Mouse (Mus musculus) cerebellum, adult 9-11 months (tissue): ENCODE data around the gene Olr1.
"Not testable (repeated sequence)": the region's sequence is repeated elsewhere in the genome, so short reads cannot be mapped to it uniquely, and the experiment has no call there.

ENCODE experiments used
- DNase-seq: peaks from one replicate; pipeline ENCODE4 v3.0.0; 2022

Gene Olr1

DNA sequence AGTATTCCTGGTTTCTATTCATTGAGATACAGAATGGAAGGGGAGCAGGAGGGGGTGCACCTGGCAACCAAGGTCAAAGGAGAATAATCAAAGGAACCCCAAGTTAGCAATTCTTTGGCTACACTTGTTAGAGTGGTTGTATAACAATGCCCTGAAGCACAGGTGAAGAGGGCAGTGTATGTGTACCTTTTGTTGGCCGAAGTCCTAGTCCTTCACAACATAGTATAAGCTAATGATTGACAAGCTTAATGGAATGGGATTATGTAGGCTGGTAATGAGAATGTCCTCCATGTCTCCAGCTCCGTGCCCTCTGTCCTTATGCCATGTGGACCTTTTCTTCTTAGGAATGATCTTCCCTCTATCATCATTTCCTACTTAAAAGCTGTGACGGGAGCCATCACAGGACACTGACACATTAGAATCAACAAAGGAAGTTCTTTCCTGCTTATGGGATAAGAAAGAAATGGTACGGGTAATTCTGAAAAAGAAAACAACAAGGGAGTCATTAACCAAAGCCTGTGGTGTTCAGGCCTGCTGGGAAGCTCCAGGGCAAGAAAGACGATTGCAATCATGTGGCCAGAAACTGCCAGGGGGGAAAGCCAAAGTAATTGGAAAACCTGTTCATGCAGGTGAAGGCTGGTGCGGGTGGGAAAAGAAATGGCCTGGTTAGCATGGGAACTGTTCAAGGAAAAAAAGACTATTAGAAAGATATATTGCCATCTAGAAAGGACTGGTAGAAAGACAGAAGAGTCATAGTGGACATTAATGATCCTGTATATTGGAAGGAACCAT, 3.4 kb upstream of the Olr1 start:
- DNase-seq = no peak

DNA sequence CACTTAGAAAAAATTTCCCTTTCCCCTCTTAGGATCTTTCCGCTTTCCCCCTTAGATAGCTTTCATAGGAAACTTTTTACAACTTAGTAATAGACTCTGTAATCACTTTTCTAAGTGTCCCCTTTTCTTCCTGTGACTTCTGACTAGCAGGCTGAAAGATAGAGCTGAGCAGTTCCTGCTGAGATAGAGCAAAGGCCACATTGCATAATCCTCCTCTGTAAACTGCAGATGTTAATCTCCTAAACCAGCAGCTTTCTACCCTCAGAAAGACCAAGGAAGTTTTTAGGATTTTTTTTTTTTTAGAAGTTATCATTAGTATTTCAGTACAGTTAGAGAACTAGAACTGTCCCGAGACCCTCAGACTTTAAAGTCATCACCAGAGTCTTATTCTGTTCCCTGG, 3.5 kb downstream of the Olr1 start:
- DNase-seq = no peak

DNA sequence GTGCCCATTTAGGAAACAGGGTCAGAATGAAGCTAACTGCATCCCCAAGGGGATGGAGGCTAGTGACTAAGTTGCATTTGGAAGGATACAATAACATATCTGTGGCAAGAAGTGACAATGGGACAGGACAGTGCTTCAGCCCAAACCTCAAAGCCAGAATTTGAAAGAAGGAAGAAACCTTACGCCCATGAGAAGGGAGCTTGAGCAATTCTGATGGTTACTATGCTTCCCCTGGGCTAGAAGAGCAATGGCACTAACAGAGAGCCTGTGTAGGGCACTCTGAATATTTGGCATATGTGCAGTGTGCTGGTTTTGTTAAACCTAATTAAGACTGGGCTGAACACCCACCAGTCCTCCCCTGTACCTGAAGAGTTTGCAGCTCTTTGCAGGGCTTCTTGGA, 7.4 kb downstream of the Olr1 start:
- DNase-seq = not testable (repeated sequence)

DNA sequence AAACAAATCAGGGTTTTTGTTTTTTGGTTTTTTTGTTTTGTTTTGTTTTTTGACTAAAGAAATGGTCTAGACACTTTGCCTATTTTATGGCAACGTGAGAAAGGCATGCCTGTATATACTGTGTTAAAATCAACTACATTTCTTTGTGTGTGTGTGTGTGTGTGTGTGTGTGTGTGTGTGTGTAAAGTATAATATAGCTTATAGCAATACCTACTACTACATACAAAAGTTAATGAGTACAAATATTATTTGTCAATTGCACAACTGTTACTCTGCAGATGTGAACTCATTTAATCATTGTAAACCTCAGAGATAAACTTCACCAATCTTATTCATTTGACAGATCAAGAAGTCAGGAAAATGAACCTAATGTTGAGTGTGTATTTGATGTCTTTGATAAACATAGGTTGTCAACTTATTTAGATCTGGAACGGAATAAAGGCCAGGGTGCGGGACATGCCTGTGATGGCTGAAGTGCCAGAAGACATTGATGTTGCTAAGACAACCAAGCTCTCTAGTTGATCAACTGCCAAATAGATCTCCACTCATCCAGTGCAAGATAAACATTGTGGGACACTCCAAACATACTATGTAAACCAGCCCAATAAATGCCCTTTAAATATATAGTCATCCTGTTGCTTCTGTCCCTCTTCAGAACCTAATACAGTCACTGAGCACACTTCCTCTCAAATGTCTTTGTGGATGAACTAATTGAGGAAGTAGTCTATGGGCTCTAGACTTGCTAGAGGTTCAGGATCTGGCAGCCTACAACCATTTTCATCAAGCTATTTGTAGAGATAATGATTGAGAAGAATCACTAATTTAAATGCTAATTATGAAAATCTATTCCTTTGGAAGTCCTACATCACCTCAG, 9.4 kb downstream of the Olr1 start:
- DNase-seq = no peak

DNA sequence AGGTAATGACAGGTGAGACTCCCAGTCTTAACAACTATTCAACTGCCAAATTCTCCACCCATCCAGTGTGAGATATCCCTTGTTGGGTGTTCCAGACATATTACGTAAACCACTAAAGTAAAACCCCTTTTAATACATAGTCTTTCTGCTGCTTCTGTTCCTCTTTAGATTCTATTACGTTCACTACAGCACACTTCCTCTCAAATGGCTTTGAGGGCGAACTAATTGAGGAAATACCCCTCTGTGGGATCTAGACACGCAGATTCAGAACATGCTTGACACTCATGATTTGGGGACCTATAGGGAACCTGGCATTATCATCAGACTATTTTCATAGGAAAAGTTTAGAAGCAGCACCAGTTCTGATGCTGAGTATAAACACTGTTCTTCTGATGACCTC, 12.0 kb downstream of the Olr1 start:
- no peak for DNase-seq

DNA sequence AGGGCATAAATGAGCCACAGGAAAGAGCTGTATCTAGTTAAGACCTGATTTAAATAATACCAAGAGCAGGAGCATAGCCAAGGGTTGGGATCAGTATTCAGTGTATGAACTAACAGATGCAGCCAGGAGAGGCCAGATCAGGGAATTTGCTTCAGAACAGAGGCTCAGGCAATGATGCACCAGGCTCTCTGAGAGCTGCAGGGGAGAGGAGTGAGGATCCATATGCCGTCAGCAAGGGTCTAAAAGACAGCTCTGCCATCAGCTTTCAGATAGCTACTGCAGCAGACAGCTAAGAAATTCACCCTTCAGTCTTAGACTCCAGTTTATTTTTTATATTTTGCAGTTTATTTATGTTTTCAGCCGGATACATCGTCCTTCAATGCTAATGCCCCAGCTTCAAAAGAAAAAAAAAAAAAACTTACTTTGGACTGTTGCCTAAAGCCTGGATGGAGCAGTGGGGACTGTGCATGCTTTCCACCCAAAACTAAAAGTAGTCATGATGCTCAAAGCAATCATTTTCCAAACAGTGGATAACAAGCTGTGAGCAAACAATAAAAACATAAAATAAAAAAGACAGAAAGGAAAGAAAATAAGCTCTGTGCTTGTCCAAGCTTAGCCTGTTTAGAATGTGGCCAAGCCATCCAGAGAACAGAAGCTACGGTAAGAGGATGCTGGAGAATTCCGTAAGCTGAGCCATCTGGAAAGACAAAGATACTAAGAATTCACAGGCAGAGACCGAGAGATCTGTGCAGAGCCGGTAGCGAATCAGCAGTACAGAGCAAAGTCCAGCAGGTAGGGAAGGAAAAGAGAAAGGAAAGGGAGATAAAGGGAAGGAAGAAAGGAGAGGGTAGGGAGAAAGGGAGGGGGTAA, 26.6 kb downstream of the Olr1 start:
- DNase-seq = no peak

DNA sequence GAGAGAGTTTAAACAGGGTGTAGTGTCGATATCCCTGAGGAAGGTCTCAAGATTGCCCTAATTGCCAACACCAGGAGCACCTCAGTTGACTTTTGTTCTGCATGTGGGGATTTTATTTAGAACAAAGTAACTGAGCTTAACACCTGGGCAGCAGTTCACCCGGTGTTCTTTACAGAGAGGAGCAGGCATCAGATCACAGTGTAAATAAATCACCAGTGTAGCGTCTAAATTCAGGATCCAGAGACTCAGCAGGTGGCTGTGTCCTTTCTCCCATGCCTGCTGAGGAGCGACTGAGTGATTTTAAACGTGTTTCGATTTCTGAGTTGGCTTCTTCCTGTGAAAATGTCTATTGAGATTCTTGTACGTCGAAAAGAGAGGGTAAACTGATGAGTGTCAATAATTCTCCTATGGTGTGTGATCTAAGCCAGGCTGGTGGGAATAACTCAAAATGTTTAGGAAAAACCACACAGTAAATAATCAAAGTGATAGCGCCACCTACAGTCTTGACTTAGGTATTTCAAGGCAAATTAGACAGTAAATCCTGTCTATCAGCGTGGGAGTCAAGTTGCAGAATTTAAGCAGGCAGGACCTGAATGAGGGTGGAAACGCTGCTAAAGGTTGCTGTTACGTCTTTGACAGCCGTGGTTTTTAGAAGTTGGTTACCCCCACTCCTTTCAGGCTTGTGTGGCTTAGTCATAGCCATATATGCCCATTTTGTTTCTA, 30.4 kb downstream of the Olr1 start:
- no peak for DNase-seq

DNA sequence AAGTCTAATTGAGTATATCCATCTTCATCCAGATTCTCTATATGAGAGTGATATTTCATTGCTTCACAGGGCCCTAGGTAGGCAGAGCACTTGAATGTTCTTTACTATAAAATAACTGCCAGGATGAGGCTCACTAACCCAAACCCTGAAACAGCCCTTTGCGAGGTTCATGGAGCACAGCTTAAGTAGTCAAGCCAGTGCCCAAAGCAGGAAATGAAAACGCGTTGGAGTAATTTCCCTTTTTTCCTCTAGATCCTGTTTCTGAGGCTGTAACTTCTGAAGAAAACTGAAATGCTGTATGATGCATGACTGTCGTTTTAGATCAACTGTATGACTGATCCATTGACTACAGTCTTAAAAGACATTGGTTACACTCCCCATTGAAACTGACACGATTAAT, 34.3 kb downstream of the Olr1 start:
- no peak for DNase-seq

DNA sequence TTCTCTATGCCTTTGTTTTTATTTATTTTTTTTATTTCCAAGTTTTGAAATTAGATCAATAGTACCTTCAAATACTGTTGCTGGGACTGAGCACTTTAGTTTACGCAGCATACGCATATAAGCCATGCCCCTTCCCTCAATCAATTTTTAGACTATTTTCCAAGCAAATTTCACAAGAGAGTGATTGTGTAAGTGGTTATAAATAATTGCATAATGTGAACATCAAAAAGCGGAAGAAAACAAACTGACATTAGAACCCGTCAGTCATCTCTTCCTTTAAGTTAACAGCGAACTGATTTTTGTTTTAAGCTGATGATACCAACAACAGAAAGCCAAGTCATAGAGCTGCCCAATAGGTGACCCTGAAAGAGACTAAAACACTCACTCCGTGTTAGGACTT, 35.6 kb downstream of the Olr1 start:
- no peak for DNase-seq

DNA sequence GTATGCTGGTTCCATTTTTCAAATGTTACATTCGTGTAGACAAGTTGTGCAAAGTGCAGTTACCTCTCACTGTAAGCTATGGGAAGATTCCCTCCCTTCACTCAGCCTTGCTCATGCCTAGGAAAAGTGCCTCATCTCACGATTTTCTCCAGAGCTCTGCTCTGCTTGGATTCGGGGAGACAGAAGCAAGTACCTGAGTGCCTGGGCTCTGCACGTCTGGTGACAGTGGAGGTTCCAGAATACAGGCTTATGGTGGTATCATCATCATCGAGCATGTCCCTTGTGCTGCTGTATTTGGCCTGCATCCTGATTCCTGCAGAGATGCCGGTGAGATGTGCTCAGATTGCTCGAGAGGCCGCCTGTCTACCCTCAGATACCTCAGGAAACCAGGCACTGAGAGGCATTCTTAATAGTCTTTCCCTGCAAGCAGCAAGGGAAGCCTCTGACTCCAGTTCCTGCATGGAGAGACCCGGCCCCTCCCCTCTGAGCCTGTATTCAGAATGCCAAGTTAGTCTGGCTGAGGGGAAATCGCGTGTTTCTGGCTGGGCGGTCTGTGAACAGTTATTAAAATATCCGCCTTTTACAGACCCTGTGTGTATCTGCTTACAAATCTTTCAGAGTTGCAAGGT, 55.4 kb downstream of the Olr1 start, which contains the start of gene Clec1a:
TSS of gene Clec1a (minus strand) at position 590 of the 629 bp plus-strand sequence.
- DNase-seq = no peak

DNA sequence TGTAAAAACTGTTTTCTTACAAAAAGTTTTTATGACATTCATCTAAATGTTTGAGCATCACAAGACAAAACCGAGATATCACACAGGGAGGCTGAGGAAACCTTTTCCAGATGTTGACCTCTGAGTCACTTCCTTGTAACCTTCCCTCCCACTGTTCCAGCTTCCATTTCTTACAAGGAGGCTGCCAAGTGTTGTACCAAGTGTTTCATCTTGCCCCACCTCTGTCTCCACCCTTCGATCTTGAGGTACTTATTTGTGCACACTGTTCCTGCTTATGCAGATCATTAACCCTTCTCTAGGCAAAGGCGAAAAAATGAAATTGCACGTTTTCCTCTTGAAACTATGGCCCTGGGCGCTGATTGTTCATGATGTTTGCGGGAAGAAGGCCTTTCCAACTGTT, 57.2 kb downstream of the Olr1 start:
- no peak for DNase-seq

DNA sequence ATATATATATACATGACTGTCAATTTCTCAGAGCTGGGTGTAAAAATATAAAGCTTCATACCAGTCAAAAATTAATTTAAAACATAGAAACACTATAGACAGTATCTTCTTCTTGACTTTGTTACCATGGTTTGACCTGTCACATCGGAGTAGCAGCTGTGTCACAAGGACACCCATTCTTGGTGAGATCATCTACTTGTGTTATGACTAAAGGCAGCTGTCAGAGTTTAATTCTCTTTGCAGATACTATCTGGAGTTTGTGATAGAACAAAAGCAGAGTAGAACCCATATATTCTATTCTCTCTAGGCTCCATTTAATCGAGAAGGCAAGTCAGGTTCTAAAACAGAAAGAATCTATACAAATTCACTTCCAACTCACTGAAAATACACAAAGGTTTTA, 68.9 kb downstream of the Olr1 start:
- DNase-seq = no peak

DNA sequence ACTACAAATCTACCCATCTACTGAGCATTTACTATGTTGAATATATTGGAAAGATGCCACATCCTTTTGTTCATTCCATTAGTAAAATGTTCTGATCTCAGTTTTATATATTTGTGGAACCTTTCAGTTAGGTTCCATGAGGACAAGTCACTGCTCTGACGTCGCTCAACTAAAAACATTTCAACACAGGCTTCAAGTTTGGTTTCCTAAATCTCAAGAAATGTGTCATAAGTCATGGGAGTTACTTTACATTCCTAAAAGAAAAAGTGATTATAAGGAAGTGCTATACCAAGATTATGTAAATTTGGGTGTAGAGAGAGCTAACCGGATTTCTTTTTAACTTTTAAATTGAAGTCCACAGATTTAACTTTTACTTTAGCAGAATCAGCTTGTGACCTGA, 70.9 kb downstream of the Olr1 start:
- DNase-seq = no peak
